Mouse (Mus musculus): ENCODE data around the gene Alx3. TPM values are rescaled to one million over a fixed set of nuclear protein-coding genes. Genes with fewer than 3 reads are reported as not detected.

Gene Alx3
- total RNA-seq, 2 experiments from 2014 or later = not detected

DNA sequence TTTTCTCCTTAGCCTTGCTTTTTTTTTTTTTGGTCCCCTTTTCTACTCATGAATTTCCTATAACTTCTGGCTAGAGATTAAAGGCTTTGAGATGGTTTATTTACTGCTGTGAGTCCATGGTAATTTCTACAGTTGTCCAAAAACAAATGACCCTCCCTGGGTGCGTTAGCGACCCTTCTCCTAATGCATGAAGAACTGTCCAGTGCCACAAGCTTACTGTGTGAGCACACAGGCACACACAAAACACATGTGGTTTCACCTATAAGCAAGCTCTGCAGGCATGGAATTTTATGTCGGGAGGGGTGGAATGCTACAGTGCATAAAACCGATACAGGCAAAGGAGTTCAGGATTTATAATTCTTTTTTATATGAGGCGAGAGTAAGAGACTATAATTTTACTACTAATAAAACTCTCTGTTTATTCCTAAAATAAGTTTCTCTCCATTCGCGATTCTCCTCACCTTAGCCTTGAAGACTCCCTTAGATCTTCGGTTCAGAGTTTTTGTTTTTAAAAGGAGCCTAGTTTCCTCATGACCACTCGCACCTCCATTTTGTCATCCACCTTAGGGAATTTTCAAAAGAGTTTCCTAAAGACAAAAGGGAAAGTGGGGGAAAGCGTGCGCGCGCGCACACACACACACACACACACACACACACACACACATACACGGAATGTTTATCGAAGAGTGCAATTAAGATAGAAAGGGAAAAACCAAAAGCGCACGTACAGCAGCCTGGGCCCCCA is 12.5 kb upstream of the Alx3 start:
- ATAC-seq (replicated peaks; ENCODE audit: low FRiP score, poor library complexity, severe bottlenecking) = no peak

DNA sequence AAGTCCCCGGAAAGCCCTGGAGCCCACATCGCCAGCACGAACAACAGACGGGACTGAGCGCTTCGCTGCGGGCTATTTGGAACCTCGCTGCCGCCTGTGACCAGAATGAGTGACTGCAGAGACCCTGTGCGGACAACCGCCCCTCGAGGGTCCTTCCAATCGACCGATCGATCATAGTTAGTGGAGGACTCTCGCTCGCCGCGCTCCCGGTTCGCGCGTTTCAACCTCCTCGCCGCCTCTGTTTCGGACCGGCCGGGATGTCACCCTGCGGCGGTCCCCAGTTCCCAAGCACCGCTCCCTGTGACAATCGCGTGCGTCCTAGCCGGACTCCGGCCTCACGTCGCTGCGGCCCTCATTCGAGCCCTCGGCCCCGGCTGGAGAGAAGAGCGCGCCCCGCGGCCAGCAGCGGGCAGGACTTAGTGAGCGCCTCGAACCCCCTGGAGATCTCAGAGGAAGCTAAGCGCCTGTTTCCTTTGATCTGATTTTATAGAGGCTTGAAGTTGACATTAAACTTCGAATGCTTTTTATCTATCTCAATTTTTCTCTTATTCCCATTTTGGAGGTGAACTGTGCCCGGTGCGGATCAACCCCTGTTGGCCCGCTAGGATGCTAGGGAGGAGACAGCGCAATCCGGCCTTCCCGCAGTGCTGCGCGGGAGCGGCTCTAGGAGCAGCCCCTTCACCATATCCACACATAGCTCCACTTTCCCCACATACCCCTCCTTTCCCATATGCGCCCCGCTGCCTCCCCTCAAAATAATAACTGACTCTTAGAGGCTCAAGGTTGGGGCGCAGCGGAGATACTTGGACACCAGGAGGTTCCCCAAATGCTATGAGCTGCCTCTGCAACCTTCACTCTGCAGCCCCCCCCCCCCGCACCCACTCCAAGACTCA is 11.7 kb upstream of the Alx3 start:
- ATAC-seq (replicated peaks; ENCODE audit: low FRiP score, poor library complexity, severe bottlenecking) = no peak

DNA sequence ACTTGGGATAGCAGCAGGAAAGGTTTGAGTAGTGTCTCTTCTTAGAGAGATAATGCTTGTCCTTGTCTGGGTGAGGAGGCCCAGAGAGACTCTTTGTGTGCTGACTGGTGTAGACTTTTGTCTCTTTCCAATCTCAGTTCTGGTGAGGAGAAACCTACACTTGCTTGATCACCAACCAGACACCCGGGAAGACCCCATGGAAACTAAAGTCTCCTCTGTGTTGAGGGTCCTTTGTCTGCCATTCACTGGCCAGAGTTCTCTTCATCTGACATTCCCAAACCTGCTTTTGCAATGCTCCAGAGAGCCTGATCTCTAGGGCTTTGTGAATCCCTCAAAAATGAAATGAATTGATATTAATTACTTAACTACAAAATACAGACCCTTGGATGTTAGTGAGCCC is 10.9 kb upstream of the Alx3 start:
- ATAC-seq (replicated peaks; ENCODE audit: low FRiP score, poor library complexity, severe bottlenecking) = no peak

DNA sequence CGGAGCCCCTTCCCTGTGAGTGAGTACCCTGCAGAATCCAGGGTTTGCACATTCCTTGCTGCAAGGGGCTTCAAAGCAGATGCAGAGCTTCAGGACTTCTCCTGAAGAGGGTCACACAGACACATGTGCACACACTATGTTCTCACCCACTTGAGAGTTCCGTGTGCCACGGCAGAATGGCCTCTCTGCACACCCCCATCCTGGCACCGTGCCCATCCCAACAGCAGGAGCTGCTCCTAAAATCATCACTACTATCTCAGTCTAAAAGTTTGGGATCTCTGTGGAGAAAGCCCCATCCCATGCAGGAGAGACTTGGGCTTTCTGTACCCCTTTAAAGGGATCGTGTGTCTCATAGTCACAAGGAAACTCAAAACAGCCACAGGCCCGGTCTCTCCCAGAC is 8.3 kb upstream of the Alx3 start:
- ATAC-seq (replicated peaks; ENCODE audit: low FRiP score, poor library complexity, severe bottlenecking) = no peak

DNA sequence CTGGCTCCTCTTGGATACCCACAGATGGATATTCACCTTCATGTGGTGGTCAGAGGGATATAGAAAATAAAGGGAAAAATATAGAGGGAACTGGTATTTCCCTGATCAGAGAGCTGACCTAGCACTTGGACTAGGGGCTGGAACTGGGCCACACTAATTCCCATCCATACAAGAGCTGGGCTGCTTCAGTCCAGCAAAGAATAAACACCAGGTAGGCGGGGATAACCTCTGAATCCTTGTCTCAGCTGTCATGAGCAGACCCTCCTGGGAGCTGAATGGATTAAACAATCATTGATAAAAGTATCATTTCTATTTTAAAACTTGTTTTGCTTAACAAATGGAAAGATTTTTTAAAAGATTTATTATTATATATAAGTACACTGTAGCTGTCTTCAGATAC is 3.2 kb upstream of the Alx3 start:
- no peak for ATAC-seq (replicated peaks; ENCODE audit: low FRiP score, poor library complexity, severe bottlenecking)

DNA sequence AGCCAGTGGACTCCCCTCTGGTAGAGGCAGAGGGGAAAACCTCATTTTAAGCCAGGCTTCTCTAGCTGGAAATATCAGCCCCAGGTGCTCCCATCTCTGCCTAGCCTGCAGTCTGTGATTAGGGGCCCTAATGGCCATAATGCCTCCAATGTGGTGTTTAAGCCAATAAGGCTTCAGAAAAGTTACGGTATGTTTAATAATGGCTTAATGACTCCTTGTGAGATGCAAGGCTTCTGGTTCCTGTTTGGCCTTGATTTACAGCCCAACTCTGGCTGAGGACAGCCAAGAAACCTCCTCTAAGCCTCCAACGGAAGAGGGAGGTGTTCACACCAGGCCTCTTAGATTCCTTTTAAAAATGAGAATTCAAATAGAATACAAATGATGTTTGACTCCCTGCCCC is 1.2 kb upstream of the Alx3 start:
- ATAC-seq (replicated peaks; ENCODE audit: low FRiP score, poor library complexity, severe bottlenecking) = no peak

DNA sequence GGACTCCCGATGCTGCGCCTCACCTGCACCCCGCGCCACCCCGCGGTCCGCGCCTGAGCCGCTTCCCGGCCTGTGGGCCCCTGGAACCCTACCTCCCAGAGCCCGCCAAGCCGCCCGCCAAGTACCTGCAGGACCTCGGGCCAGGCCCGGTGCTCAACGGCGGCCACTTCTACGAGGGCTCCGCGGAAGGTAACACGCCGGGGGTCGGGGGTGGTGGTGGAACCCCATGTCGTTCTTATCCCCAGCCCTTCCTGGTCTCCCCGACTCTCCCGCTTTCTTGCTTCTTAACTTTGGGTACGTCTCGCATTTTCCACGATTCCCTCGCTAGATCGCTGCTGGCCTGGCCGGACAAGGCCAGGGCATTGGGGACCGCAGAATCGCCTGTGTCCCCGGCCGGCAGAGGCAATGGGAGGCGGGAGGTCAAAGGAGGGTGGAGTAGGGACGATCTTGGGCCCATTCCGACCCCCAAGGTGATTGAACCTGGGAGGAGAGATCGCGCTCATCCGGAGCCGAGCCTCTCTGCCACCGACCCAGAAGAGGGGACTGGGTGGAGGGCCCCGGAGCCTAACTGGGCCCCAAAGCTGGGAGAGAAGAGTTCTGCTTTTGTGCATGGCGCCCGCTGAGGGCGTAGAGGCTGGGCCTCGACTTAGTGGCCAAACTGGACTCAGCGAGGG is 570 bp downstream of the Alx3 start:
- ATAC-seq (replicated peaks; ENCODE audit: low FRiP score, poor library complexity, severe bottlenecking) = no peak

DNA sequence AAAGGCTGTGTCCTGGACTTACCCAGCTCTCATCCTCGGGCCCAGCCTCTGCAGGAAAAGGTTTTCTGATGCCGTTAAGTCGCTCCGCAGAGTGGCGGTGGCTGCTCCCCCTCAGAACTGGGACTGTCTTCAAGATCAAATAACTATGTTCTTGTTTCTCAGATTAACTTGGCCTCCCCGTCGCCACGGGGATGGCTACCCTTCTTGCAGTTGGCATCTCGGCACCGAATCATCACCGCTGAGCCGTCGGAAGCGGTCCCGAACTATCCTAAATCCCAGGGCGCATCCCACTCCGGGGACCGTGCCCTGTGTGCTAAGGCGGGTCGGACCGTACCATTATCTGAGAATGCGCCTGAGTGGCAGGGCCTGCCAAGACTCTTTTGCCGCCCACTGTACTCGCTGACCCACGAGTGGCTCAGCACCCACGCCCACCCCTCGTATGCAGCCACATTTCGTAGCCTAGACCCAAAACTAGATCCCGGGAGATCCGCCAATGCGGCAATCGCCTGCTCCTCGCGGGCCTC is 1.2 kb downstream of the Alx3 start:
- ATAC-seq (replicated peaks; ENCODE audit: low FRiP score, poor library complexity, severe bottlenecking) = no peak

DNA sequence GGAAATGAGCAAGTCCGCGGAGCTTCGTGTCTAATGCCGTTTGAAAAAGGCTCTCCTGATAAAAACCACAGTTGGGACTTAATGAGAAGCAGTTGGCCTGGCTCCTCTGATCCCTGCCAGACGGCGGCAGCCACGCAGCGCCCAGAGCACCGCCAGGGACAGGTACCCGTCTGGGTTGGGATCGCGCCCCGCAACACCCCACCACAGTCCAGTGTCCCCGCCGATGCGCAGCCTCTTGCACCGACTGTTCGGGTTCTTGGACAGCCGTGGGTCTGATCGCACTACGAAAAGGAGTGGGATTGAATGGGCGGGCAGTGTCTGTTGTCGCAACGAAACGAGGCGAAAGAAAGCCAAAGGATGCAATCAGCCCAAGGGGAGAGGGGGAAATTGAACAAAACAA is 1.7 kb downstream of the Alx3 start:
- ATAC-seq (replicated peaks; ENCODE audit: low FRiP score, poor library complexity, severe bottlenecking) = no peak

DNA sequence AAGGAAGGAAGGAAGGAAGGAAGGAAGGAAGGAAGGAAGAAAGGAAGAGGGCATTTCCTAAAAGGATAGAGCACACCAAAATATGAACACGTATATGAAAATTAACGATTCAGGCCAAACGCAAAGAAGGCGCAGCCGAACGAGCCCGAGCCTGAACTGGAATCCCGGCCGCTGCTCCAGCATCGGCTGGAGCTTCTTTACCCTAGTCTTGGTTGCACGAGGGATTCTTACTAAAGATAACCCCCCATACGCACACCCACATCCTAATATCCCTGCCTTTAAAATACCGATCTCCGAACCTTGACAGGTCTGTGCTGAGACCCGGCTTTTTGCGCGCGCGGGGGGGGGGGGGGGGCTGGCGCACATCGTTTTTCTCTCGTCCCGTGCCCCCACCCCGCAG is 2.3 kb downstream of the Alx3 start:
- no peak for ATAC-seq (replicated peaks; ENCODE audit: low FRiP score, poor library complexity, severe bottlenecking)

DNA sequence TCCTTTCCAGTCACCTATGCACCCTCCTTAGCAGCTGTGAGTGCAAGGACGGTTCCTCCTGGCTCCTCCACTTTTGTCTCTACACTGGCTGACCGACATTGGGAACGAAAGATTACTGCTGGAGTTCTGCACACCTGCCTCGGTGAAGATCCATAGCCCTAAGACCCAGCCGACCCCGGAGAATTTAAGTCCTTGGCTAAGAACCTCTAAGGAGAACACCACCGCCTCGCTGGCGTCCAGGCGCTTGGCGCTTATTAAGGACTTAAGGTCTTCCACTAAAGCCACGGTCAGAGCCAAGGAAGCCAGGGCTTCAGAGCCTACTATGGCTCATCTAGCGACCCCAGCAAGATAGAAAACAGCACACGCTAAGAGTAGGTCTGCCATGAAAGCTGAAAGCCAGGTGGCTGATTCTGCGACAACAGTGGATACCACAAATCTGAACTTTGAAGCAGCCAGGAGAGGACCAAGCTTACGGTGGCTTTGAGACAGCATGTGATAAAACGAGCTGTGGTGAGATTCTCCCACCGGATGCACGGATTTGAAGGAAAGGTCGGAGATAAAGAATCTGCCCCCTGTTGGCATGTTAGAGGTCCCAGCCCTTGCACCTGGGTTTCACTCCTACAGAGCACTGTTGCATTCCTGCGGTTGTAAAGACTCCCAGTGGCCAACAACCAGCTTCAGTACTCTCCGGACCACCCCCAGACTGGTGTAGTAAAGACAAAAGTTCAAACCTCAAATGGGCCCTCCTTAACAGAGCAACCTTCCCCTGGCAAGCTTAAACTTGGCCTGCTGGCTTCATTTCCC is 3.0 kb downstream of the Alx3 start:
- ATAC-seq (replicated peaks; ENCODE audit: low FRiP score, poor library complexity, severe bottlenecking) = no peak

DNA sequence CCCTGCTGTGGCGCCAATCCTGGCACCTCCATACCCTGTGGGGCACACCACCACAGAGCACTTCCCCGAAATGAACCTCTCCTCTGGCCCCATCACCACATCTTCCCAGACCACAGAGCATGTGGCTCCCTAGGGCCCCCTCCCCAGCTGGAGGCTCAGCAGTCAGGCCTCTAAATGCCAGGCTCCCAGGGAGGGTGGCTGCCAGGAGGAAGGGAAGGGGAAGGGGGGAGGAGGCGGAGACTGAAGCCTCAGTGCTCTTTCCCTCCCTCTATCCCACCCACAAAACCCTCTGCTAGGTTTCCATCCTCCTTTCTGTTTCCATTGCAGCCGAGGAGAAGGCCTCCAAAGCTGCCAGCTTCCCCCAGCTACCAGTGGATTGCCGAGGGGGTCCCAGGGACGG is 5.3 kb downstream of the Alx3 start:
- no peak for ATAC-seq (replicated peaks; ENCODE audit: low FRiP score, poor library complexity, severe bottlenecking)

DNA sequence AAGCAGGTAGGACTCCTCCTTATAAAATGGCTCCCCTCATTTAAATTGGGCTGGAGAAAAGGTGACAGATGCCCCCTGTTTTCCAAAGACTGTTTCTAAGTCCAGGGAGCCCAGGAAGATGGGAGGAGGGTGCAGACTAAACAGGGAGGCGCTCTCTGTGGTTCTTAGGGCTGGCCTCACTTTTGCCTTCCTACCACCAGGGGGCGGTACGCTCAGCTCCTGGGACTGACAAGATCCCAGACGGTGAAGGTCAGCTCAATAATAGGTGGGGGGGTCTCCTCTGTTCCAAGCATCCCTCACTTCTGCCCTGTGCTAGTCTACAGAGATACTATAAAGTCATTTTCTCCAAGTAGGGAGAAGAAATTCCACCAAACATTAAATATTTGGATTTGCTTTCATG is 10.5 kb downstream of the Alx3 start:
- no peak; the same call in 1 of the 2 replicates for ATAC-seq (replicated peaks; ENCODE audit: low FRiP score, poor library complexity, severe bottlenecking)

DNA sequence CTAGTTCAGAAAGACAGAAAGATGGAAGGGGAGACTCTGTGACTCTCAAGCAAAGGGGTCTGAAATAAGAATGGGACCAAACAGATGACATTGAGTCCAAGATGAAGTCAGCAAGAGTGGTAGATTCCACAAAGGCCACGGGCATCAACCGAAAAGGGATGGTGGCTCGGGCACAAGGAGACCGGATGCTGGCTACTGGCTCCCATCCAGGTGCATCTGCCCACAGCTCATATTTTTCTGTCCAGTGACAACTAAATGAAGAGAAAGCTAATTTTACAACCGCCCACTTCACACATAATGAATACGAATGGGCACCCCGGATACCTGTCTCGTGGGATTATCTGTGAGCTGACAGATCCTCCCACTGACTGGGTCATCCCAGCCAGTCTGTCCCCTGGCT is 12.4 kb downstream of the Alx3 start:
- ATAC-seq (replicated peaks; ENCODE audit: low FRiP score, poor library complexity, severe bottlenecking) = no peak

DNA sequence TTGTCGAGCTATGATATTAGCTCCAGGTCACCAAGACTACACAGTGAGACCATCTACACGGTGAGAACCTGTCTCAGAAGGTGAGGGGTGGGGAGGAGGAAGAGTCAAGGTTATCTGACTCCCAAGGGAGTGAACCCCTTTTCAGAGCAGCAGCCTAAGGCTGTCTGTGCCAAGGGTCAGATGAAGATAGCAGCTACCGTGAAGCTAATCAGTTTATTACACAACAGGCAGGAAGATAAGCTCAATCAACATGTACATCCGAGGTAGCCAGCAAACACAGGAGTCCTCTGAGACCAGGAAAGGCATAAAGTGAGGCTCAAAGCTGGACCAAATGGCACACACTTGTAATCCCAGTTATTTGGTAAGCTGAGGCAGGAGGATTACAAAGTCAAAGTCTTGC is 14.0 kb downstream of the Alx3 start:
- no peak for ATAC-seq (replicated peaks; ENCODE audit: low FRiP score, poor library complexity, severe bottlenecking)

DNA sequence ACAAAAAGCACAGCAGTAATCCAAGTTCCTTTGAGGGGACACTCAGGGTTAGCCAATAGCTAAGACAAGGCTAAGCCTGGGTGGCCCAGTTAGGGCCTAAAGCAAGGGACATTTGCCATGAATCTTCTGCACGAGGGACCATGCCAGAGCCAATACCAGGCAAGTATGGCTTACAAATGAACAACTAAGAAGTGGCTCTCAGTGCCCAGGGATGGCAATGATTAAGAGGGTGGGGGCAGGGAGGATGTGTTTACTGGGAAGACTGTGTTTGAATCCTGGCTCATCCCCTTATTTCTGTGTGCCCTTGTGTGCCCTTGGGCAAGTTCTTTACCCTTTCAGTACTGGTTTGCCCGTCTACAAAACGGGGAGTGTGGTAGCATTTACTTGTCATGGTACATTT is 14.5 kb downstream of the Alx3 start:
- ATAC-seq (replicated peaks; ENCODE audit: low FRiP score, poor library complexity, severe bottlenecking) = no peak

DNA sequence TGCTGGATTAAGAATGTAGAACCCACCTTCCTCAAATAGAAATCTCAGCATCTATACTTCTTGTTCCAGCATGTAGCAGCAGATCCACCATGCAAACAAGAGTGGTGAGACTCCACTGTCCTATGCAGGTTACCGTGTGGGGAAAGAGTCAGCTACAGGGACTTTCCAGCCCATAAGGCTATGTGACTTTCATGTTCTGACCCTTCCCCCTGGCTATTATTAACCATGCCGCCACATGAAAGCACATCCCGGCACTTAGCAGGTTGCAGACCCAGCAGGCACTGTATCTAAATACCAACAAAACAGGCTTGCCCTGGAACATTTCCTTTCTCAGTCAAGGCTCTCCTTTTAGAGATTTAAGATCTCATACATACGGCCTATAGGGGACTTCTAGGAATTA is 16.6 kb downstream of the Alx3 start:
- ATAC-seq (replicated peaks; ENCODE audit: low FRiP score, poor library complexity, severe bottlenecking) = no peak

DNA sequence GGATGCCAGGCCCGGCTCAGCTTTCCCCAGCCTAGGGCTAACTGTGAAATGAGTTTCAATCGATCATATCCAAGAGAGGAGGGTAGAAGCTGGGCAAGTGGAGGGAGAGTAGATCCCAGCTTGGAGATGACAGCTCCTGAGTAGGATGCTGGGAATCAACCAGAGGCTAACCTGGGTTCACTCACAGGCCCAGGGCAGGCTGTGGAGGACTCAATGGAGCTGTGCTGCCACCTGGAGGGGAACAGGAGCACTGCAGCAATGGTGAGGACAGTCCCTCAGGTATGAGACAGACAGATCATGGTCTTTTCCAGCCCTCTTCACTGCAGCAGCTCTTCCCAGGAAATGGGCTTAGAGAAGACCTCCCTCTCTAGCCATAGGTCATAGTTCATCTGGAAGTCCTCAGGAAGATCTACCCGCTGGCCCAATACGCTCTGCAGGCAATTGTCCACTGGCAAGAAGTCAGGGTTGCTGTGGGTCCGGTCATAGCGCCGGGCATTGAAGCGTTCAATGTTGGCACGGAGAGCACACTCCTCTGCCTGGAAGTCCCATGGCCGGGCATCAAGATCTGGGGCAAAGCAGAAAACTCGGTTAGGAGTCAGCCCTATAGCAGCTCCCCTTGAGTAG is 18.2 kb downstream of the Alx3 start:
- ATAC-seq (replicated peaks; ENCODE audit: low FRiP score, poor library complexity, severe bottlenecking) = peak; percentile 70

DNA sequence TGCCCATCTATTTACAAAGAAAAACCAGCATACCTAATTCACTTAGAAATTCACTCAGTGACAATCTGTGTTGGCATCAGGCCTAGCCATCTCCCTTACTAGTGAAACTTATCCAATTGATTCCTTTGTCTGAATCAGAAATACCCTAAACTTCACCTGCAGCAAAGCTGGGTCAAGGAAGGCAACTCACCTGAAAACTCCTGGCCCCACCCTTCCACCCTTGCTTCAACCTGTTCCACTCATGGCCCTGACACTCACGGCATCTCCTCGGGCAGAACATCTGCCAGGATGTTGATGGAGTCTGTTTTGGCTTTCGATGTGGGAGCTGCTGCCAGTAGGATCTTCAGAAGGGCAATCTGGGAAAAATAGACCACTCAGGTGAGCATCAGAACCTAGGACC is 23.0 kb downstream of the Alx3 start:
- no peak for ATAC-seq (replicated peaks; ENCODE audit: low FRiP score, poor library complexity, severe bottlenecking)
